Mouse (Mus musculus): ENCODE data around the gene Gpcpd1.
A peak's percentile ranks its signal among the peaks of the same experiment; 100 is the strongest.

Gpcpd1 gene

DNA sequence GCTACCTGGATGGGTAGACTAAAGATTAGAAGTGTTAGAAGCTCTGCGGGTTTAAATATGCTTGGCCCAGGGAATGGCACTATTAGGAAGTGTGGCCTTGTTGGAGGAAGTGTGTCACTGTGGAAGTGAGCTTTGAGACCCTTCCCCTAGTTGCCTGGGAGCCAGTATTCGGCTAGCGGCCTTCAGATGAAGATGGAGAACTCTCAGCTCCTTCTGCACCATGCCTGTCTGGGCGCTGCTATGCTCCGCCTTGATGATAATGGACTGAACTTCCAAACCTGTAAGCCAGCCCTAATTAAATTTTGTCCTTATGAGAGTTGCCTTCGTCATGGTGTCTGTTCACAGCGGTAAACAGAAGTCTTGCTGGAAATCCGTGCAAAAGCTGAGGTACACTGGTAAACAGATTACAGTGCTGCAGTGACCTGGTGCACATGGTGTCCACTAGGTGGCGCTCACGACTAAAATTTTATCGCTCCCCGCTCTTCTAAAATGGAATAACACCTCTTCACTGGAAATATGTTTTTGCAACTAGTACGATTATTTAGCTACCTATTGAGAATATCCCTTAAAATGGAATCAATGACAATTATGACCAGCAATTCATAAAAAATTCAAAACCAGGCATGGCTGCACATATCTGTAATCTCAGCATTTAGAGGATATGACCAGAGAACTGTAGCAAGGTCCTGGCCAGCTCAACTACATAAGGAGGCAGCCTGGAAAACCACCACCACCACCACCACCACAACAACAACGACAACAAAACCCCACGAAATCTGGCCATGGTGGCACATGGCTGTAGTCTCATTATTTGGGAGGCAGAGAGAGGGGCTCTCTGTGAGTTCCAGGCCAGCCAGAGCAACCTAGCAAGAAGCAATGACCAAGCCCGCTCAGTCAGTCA, 71.1 kb downstream of the Gpcpd1 start:
- DNase-seq = peak; percentile 65 to 82

- DNase-seq = no peak
Observed at GRCm38 (mm10) chr2:132515607-132516006, 71.9 kb downstream of the Gpcpd1 start.

- no peak for DNase-seq
Observed at GRCm38 (mm10) chr2:132515076-132515475, 72.5 kb downstream of the Gpcpd1 start.

GRCm38 (mm10) chr2:132514353-132514752, 73.2 kb downstream of the Gpcpd1 start:
- DNase-seq = no peak

DNA sequence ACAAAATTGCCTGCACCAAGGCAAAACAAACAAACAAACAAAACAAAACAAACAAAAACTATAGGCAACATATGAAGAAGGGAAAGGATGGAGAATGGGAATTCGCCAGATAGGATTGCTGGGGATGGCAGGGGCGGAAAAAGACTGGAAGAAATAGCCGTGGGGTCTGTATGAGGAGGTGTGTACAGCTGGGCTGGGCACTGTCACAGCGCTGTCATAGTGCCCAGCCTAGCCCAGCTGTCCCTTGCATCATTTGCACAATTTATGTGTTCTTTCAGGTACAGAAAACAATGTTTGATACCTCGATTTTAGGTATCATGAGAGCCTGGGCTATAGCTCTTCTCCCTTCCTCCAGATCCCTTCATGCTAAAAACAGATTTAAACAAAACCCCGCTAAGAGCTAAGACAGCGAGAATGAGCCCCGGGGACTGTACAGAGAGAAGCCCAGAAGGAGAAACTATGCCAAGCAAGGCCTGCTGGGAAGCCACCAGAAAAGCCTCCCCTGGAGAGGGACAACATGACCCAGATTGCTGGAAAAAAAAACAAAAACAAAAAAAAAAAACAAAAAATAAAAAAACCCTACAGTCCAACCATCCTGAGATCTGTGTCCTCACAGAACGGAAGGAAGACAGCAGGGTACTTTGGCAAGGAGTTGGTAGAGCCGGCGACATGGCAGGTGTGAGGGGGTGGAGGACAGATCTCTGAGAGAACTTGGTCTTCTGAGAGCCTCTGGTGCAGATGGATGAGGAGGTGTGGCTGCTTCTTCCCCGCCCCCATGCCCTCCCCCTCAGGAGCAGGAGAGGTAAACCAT, 74.0 kb downstream of the Gpcpd1 start:
- DNase-seq = no peak

DNA sequence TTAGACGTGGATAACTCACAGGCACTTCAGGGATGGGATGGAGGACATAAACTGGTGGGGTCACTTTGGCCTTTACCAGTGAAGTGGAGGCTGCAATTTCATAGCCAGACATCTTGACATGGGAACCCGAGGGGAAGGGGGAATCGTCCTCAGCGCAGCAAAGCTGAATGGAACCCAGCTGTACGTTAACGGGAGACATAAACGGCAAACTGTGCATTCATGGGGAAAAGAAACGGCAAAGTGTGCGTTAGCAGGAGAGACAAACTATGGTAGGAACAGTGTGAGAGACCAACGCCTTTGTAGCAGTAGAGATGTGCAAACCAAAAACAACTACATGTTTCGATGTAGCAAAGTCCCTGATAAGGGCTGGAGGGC, 74.6 kb downstream of the Gpcpd1 start:
- no peak for DNase-seq

DNA sequence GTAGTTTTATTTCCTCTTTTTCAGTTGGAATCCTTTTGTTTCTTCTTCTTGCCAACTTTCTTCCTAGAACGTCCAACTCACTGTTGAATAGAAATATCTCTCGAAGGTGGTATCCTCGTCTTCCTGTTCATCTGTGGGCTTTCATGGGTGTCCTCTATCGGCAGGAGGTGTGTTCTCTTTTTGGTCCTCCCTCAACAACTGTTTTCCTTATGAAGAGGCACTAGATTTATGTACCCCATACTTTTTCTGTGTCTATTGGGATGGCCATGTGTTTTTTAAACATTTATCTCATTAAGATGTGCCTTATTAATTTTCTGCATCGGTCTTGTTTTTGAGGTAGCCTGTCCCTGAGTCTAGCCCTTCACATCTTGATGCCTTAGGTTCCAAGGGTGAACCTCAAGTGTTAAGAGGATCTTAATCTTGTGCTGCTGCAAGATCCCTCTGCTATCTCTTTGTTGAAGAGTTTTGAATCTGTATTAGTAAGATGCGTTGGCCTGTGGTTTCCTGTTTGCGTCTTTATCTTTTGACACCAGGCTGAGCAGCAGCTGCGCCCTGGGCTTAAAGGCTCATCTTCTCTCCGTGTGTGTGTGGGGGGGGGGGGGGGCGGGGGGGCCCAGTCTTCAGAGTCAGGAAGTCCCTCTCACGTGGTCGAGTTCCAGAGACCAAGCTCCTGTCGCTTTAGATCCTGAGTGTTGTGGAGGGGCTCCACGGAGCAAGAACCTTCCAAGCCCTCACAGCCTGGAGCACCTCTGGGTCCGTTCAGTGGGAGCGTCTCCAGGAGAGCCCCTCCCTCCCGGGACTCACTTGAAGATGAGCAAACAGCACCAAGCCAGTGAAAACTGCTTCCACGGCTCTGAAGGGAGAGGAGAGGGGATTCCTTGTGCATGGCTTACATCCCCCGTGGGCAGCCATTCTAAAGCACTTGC, 75.2 kb downstream of the Gpcpd1 start:
- no peak for DNase-seq

DNA sequence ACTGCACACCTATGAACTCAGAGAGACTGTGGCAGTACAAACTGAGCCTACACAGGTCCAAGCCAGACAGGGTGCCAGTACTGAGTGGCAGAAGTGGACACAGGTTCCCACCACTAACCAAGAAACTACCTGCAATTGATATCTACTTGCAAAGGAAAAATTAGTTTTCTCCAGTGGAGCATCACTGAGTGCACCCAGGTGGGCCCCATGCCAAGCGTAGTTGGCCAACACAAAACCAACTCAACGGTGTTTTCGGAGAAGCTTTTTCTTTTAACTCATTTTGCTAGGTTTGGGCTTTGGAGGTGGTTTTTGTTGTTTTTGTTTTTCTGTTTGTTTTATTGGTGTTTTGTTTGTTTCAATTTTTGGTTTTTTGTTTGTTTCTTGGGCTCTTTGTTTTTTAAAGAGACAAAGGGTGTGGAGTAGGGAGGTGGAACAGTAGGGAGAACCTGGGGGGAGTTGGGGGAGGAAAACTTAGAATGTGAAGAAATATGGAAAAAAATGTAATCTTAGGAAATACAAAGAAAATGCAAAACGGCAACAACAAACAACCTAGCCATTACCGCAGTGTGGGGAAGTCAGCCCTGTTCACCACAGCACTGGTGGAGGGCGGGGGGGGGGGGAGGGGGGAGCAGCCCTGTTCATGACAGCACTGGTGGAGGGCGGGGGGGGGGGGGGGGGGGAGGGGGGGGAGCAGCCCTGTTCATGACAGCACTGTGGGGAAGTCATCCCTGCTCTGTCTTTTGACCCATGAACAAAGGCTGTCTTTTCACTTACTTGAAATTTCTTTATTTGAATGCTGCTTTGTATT, 76.3 kb downstream of the Gpcpd1 start:
- no peak for DNase-seq

GRCm38 (mm10) chr2:132509714-132510113, 77.8 kb downstream of the Gpcpd1 start:
- DNase-seq = no peak

GRCm38 (mm10) chr2:132509261-132509660, 78.3 kb downstream of the Gpcpd1 start:
- no peak for DNase-seq

DNA sequence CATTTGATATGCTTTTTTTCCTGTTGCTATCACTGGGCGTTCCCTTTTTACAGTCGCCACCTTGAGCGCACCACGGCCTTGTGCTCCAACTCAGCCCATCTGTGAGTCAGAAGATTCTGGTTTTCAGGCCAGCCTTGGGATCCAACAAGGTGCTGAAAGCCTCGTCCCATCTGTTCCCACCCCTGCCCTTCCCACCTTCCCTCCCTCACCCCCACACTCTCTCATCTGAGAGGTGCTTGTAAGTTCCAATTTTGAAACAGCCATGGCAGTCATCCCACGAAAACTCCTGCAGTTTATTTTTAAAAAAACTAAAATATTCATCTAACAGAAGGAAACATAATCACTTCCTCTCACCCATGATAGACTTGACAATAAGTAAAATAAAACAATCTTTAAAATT, 80.0 kb downstream of the Gpcpd1 start:
- DNase-seq = no peak

DNA sequence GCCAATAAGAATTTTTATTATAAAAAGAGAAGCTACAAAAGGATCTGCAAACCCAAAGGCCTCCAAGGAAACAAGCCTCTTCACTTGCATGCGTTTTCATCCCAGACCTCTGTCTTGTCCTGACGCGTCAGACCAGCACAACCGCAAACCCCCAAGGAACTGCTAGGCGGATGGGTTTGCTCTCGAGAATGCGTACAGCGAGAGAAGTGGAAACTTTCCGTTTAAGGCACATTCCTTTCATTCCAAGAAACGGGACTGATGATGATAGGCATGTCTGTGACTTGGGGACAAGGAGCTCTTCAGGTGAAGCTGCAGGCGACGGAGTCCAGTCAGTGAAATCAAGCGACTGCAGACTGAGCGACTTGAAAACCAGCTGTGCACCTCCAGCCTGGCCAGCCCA, 80.4 kb downstream of the Gpcpd1 start:
- no peak for DNase-seq

- DNase-seq = no peak
Observed at GRCm38 (mm10) chr2:132505828-132506227, 81.7 kb downstream of the Gpcpd1 start.

DNA sequence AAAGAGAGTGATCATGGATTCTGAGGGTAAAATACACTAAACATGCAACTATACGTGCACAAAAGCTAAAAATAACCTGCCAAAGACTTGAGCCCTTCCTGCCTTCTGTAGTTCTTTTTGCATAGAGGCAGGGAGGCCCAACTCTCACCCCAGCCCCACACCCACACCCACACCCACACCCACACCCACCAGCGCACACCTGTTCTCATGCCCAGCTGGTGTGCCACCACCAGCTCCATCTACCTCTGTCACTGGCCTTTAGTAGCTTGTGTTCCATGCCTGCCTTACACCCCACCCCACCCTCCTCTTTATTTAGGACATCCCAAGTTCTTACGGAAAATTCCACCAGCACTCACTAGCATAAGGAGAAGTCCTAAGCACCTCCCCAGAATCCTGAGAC, 89.2 kb downstream of the Gpcpd1 start:
- DNase-seq = no peak

GRCm38 (mm10) chr2:132497412-132498135, 90.0 kb downstream of the Gpcpd1 start:
- DNase-seq = no peak

DNA sequence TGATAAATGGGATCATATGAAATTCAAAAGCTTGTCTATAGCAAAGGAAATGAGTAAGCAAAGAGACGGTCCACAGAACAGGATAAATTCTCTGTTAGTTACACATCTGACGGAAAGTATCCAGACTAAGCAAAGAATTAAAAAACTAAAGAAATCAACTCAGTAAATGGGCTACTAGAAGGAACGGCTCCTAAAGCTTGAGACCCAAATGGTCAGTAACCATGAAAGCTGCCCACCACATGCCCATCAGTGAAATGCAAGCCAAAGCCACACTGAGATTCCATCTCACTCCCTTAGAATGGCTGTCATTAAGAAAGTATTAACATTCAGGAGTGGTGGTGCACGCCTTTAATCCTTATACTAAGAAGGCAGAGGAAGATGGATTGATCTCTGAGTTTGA, 94.3 kb downstream of the Gpcpd1 start:
- no peak for DNase-seq

DNA sequence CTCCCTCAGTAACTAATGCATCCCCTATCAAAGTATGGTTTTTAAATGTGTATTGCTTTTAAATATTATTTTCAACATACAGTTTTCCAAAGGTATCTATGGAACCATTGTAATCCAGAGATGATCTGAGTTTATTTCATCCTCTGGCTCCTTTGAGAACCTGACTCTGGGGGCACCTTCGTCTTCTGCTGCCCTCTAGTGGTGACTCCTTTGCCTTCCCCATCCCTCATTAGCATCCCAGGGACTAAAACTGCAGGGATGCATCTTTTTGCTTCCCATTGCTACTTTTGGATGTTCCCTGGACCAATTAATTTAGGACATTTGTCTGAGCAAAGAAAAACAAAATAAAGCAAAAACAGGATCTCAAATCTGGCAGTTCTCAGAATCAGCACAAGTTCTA, 102.1 kb downstream of the Gpcpd1 start:
- DNase-seq = peak; percentile 59 to 77

DNA sequence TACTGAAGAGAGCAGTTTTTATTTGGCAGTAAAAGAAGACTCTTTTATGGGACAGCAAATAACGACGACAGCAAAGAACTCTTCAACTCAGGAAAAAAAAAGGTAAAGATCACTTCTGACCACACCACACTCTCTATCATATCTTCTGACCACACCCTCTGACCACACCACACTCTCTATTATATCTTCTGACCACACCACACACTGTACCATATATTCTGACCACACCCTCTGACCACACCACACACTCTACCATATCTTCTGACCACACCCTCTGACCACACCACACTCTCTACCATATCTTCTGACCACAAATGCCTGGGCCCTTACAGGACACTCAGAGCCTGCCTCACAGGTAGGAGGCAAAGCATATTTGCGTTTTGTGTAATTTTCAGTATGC, 106.0 kb downstream of the Gpcpd1 start:
- no peak for DNase-seq

All from kidney, postnatal 25 days (tissue).